ENCODE assay signal across 28 mouse cellular contexts in genomic region chr15:94049638-94050273, GRCm38 (mm10).
A peak's percentile ranks its signal among the peaks of the same experiment; 100 is the strongest.
DNase-seq lines count a peak whose midpoint lies in the region; ATAC-seq and TF ChIP-seq lines count a peak whose summit lies in the region.
"Had no signal": no experiment of that assay in that cellular context is flagged by ENCODE, and none has a peak within 500 bp of the region (broad histone marks: within the 10 kb centered on the region; RNA-seq: fewer than 3 reads in every experiment).

No protein-coding gene starts in this region.

- no peaks in the 10 kb centered on the region for H3K36me3 ChIP-seq in hindbrain, postnatal 0 days (ENCODE audit: insufficient read depth, low read length)
- H3K36me3 ChIP-seq in hindbrain, embryonic 10.5 days = no peaks in the 10 kb centered on the region
- no peaks in the 10 kb centered on the region for H3K36me3 ChIP-seq in lung, embryonic 14.5 days (ENCODE audit: insufficient read depth)
- no peaks in the 10 kb centered on the region for H3K36me3 ChIP-seq in forebrain, embryonic 16.5 days (ENCODE audit: control insufficient read depth, insufficient read depth)
- H3K36me3 ChIP-seq: embryonic facial prominence, embryonic 13.5 days; G1E; heart, embryonic 10.5 days; hindbrain, embryonic 15.5 days; limb, embryonic 13.5 days; liver, embryonic 12.5 days; midbrain, embryonic 12.5 days had no signal

- peak; percentile 2 for DNase-seq in hindbrain, postnatal 0 days (ENCODE audit: low spot score)
- no peak for DNase-seq in hindbrain, embryonic 10.5 days (ENCODE audit: low spot score)
- peak; percentile 82 for DNase-seq in lung, embryonic 14.5 days
- no peak for DNase-seq in lung, postnatal 10 days
- DNase-seq in brain, embryonic 14.5 days (ENCODE audit: low read depth) = peak; percentile 54
- no peak for DNase-seq in c-Kit-positive CD71-positive TER-119-positive erythroid progenitor cells, embryonic 14.5 days (ENCODE audit: low spot score)
- DNase-seq: adrenal gland, postnatal 36 days; B cell, adult 2 months; cerebellum, adult 18-20 months; cerebellum, postnatal 25 days; gastrocnemius, postnatal 10 days; heart, postnatal 4 days; kidney, adult 18-20 months; layer of hippocampus, adult 9-11 months; lung, adult 2 months; right cerebral cortex, postnatal 14 days; spleen, adult 18-20 months; thymus, postnatal 36 days had no signal

- no peak overlapping the region for H3K4me2 ChIP-seq in hindbrain, postnatal 0 days (ENCODE audit: low read depth, low read length)
- no peak overlapping the region for H3K4me2 ChIP-seq in lung, embryonic 14.5 days
- no peak overlapping the region for H3K4me2 ChIP-seq in forebrain, embryonic 16.5 days (ENCODE audit: low read length)
- H3K4me2 ChIP-seq: embryonic facial prominence, embryonic 13.5 days; hindbrain, embryonic 15.5 days; limb, embryonic 13.5 days; liver, embryonic 12.5 days; midbrain, embryonic 12.5 days had no signal

- no peak overlapping the region for H3K9ac ChIP-seq in hindbrain, postnatal 0 days (replicated peaks; ENCODE audit: low read length)
- no peak overlapping the region for H3K9ac ChIP-seq in lung, embryonic 14.5 days
- no peak overlapping the region for H3K9ac ChIP-seq in forebrain, embryonic 16.5 days (replicated peaks; ENCODE audit: low read depth, low read length)
- H3K9ac ChIP-seq: embryonic facial prominence, embryonic 13.5 days; hindbrain, embryonic 15.5 days; limb, embryonic 13.5 days; liver, embryonic 12.5 days; midbrain, embryonic 12.5 days had no signal

- no peaks in the 10 kb centered on the region for H3K27me3 ChIP-seq in hindbrain, postnatal 0 days (ENCODE audit: insufficient read depth, low read length)
- no peaks in the 10 kb centered on the region for H3K27me3 ChIP-seq in hindbrain, embryonic 10.5 days (ENCODE audit: insufficient read depth, poor library complexity, severe bottlenecking)
- no peaks in the 10 kb centered on the region for H3K27me3 ChIP-seq in lung, embryonic 14.5 days (ENCODE audit: insufficient read depth, low read length)
- H3K27me3 ChIP-seq in forebrain, embryonic 16.5 days (replicated peaks; ENCODE audit: control insufficient read depth, insufficient read depth, low read length) = no peaks in the 10 kb centered on the region
- H3K27me3 ChIP-seq: CH12.LX; embryonic facial prominence, embryonic 13.5 days; hindbrain, embryonic 15.5 days; limb, embryonic 13.5 days; liver, embryonic 12.5 days; midbrain, embryonic 12.5 days; Patski had no signal

- H3K4me3 ChIP-seq in hindbrain, postnatal 0 days (ENCODE audit: low read length) = no peak overlapping the region
- no peak overlapping the region for H3K4me3 ChIP-seq in hindbrain, embryonic 10.5 days
- no peak overlapping the region for H3K4me3 ChIP-seq in lung, embryonic 14.5 days (ENCODE audit: low read depth, low read length)
- no peak overlapping the region for H3K4me3 ChIP-seq in forebrain, embryonic 16.5 days (replicated peaks; ENCODE audit: low read length)
- H3K4me3 ChIP-seq: embryonic facial prominence, embryonic 13.5 days; heart, embryonic 10.5 days; hindbrain, embryonic 15.5 days; limb, embryonic 13.5 days; liver, embryonic 12.5 days; midbrain, embryonic 12.5 days had no signal

- no peaks in the 10 kb centered on the region for H3K9me3 ChIP-seq in hindbrain, postnatal 0 days (ENCODE audit: low read length)
- no peaks in the 10 kb centered on the region for H3K9me3 ChIP-seq in hindbrain, embryonic 10.5 days
- no peaks in the 10 kb centered on the region; the same call in 1 of the 2 replicates for H3K9me3 ChIP-seq in lung, embryonic 14.5 days (ENCODE audit: low read depth, low read length)
- no peaks in the 10 kb centered on the region for H3K9me3 ChIP-seq in forebrain, embryonic 16.5 days (ENCODE audit: control insufficient read depth, low read length)
- H3K9me3 ChIP-seq: embryonic facial prominence, embryonic 13.5 days; heart, embryonic 10.5 days; hindbrain, embryonic 15.5 days; midbrain, embryonic 12.5 days had no signal

- WGBS in hindbrain, postnatal 0 days = 32% methylated on average over 5 of the region's 5 CpGs
- WGBS in hindbrain, embryonic 10.5 days = 56% methylated on average over 5 of the region's 5 CpGs
- 20% methylated on average over 5 of the region's 5 CpGs for WGBS in lung, embryonic 14.5 days
- WGBS in forebrain, embryonic 16.5 days = 22% methylated on average over 5 of the region's 5 CpGs

- H3K27ac ChIP-seq in hindbrain, postnatal 0 days = no peak overlapping the region
- no peak overlapping the region for H3K27ac ChIP-seq in hindbrain, embryonic 10.5 days
- H3K27ac ChIP-seq in lung, embryonic 14.5 days (ENCODE audit: low read depth) = no peak overlapping the region
- no peak overlapping the region for H3K27ac ChIP-seq in forebrain, embryonic 16.5 days (ENCODE audit: low read length)
- H3K27ac ChIP-seq: embryonic facial prominence, embryonic 13.5 days; heart, embryonic 10.5 days; hindbrain, embryonic 15.5 days; limb, embryonic 13.5 days; liver, embryonic 12.5 days; midbrain, embryonic 12.5 days had no signal

- ATAC-seq in hindbrain, postnatal 0 days = no peak
- peak; percentile 93 for ATAC-seq in lung, embryonic 14.5 days (ENCODE audit: insufficient read depth)
- peak; percentile 52 for ATAC-seq in forebrain, embryonic 16.5 days
- ATAC-seq: liver, embryonic 12.5 days; Patski had no signal

- H3K4me1 ChIP-seq in hindbrain, postnatal 0 days (ENCODE audit: insufficient read depth, low read length) = no peaks in the 10 kb centered on the region
- H3K4me1 ChIP-seq in hindbrain, embryonic 10.5 days (replicated peaks) = no peaks in the 10 kb centered on the region
- no peaks in the 10 kb centered on the region for H3K4me1 ChIP-seq in lung, embryonic 14.5 days (ENCODE audit: insufficient read depth)
- peaks cover 11% of the 10 kb centered on the region for H3K4me1 ChIP-seq in forebrain, embryonic 16.5 days (replicated peaks; ENCODE audit: control insufficient read depth, insufficient read depth, low read length)
- H3K4me1 ChIP-seq: hindbrain, embryonic 15.5 days; limb, embryonic 13.5 days; liver, embryonic 12.5 days; midbrain, embryonic 12.5 days had no signal

- TF ChIP-seq POLR2A in brain, embryonic 14.5 days (IDR thresholded peaks at IDR 0.05; ENCODE audit: borderline replicate concordance, extremely low read depth, insufficient read depth, insufficient read length, poor library complexity, severe bottlenecking) = no peak

- TF ChIP-seq CTCF in hindbrain, postnatal 0 days (IDR thresholded peaks at IDR 0.05; ENCODE audit: low read depth) = no peak
- no peak for TF ChIP-seq CTCF in lung, embryonic 14.5 days (IDR thresholded peaks at IDR 0.05; ENCODE audit: low read depth)
- no peak for TF ChIP-seq CTCF in brain, embryonic 14.5 days (IDR thresholded peaks at IDR 0.05; ENCODE audit: borderline replicate concordance, extremely low read depth, insufficient read depth, insufficient read length)

Comparison
In these comparisons a context has a peak if more than half of its experiments do, and no peak if none do; other contexts are left out.
1. DNase-seq: peak in hindbrain, postnatal 0 days (single experiment), lung, embryonic 14.5 days (single experiment) and brain, embryonic 14.5 days (single experiment); none in hindbrain, embryonic 10.5 days (single experiment), lung, postnatal 10 days (single experiment) and c-Kit-positive CD71-positive TER-119-positive erythroid progenitor cells, embryonic 14.5 days (single experiment).